Mouse (Mus musculus) heart, postnatal 0 days (tissue): Measurements from ENCODE around the gene Krt80.

ENCODE experiments used
- CTCF ChIP-seq: IDR thresholded peaks from 2 replicates; pipeline ENCODE4 v1.5.1; 2016; ENCODE audit warnings: antibody characterized with exemption, control low read depth, low read depth
- EP300 ChIP-seq: IDR thresholded peaks from 2 replicates; pipeline ENCODE4 v1.6.1; 2016; ENCODE audit warnings: antibody characterized with exemption, low read depth

GRCm38 (mm10) chr15:101341797-101342515, 28.0 kb downstream of the Krt80 start:
- TF ChIP-seq CTCF (peak; percentile 71), EP300 (no peak)
